Mouse (Mus musculus): ENCODE measurements around the gene Bptf. TPM values are rescaled to one million over a fixed set of nuclear protein-coding genes. Genes with fewer than 3 reads are reported as not detected.
"Not testable (repeated sequence)": the region's sequence is repeated elsewhere in the genome, so short reads cannot be mapped to it uniquely, and the experiment has no call there.

Bptf gene
- polyA plus RNA-seq, 1 experiment: 77.1 TPM

DNA sequence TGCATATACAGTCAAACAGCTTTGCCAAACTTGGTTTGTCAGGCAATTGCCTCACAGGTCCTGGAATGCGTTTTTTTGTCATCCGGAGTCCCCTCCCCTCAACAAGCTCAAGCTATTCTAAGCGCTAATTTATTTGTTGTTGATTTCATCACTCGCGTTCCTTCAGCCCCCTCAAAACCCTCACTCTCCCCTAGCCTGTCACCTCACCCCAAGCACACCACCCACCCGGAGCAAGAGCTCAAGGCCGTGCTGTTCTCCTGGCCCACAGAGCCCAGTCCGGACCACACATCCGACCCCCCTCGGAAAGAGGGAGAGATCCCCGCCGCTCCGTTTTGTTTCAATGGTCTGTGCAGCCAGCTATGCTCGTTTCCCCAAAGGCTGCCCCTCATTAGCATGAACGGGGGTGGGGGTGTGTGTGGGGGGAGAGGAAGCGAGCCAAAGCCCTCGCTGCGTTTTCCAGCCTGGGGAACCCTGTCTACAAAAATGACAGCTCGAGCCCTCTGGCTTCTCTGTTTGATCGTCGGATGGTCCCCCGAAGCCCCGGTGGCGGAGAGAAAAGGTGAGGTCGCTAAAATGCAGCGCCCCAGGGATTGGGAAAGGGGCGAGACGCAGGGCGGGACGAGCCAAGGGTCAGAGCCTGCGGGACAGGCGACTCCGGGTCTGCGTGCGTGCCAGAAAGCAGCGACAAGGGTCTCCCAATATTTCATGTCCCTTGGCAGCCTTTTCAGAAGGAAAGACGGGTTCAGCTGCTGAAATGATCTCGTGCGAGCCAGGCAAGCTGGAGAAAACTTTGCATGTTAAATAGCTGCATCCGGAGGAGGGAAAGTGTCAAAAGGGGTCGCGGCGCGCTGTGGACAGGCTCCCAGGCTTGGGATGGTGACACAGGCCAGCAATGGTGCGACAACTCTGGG is 106.3 kb downstream of the Bptf start, which contains the start of gene 1810010H24Rik:
1810010H24Rik (plus strand) TSS at position 271 of the 911 bp plus-strand sequence.
- DNase-seq (ENCODE audit: low read depth): peak; percentile 76
- TF ChIP-seq CTCF (IDR thresholded peaks at IDR 0.05; ENCODE audit: borderline replicate concordance, extremely low read depth, insufficient read depth, insufficient read length) (no peak), POLR2A (IDR thresholded peaks at IDR 0.05; ENCODE audit: borderline replicate concordance, extremely low read depth, insufficient read depth, insufficient read length, poor library complexity, severe bottlenecking) (no peak)

DNA sequence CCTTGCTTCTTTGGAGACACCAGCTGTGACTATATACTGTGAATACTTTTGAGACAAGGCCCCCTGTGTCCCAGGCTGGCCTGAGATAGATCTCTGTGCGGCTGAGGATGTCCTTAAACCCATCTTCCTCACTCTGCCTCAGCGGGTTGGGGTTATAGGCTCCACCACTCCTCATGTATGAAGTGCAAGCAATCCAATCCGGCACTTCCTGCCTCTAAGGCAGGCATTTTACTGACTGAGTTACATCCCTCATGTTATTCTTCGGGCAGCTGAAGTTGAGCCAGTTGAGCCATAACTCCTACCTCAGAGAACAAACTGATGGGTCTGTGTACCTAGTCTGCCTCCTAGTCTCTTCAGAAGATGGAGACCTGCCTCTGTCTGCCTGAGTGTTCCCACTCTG is 107.5 kb downstream of the Bptf start:
- DNase-seq (ENCODE audit: low read depth): no peak
- TF ChIP-seq CTCF (IDR thresholded peaks at IDR 0.05; ENCODE audit: borderline replicate concordance, extremely low read depth, insufficient read depth, insufficient read length) (no peak), POLR2A (IDR thresholded peaks at IDR 0.05; ENCODE audit: borderline replicate concordance, extremely low read depth, insufficient read depth, insufficient read length, poor library complexity, severe bottlenecking) (no peak)

DNA sequence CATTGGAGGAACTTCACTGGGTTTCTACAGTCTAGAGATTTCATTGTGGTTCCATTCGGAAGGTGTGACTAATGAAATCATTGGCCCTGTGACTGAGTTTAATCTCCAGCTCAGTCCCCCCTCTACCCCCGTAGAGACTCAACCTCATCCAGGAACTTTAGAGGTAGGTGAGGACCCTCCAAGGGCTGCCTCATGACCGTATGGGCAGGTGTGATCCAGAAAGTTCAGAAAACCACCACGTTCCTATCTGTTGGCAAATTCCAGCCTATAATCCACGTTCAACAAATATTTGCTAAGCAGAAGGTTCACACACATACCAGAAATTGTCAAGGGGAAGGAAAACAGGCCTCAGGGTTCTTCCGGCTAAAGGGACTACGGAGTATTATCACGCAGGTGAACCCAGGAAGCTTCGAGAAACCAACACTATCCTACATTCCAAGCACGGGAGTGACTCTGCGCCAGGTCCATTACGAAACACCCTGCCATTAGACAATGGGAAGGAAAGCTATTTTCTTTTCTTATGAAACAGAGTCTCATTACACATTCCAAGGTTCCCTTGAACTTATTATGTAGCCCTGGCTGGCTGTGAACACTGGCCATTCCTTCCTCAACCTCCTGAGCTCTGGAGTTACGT is 109.8 kb downstream of the Bptf start:
- no peak for TF ChIP-seq CTCF (IDR thresholded peaks at IDR 0.05; ENCODE audit: borderline replicate concordance, extremely low read depth, insufficient read depth, insufficient read length)
- TF ChIP-seq POLR2A (IDR thresholded peaks at IDR 0.05; ENCODE audit: borderline replicate concordance, extremely low read depth, insufficient read depth, insufficient read length, poor library complexity, severe bottlenecking): no peak
- DNase-seq (ENCODE audit: low read depth): no peak

DNA sequence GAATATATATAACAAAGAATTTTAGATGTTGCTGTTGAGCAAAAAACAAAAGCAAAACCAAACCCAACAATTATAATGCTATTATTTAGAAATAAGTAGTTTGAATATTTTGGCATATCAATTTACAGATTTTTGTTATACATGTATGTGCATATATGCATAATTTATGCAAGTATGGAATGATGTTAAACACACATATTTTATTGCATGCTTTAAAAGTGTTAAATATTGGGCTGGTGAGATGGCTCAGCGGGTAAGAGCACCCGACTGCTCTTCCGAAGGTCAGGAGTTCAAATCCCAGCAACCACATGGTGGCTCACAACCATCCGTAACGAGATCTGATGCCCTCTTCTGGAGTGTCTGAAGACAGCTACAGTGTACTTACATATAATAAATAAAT is 112.2 kb downstream of the Bptf start:
- not testable (repeated sequence) for DNase-seq (ENCODE audit: low read depth)

DNA sequence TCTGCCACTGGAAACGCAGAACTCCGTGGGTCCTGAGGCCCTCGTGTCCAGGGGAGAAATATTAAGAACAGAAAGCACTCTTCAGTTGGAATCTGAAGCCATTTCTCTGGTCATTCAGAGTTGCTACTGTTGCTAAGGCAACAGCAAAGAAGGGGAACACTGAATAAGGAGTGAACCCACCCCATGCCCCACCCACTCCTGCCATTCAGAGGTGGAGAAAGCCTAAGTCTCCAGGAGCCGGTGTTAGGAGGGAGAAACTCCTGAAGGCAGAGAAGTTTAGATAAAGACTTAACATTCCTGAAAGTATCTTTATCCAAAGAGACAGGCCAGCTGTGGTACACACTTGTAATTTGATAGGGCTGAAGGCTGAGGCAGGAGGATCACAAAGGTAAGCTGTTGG is 112.6 kb downstream of the Bptf start:
- TF ChIP-seq CTCF (IDR thresholded peaks at IDR 0.05; ENCODE audit: borderline replicate concordance, extremely low read depth, insufficient read depth, insufficient read length): no peak
- TF ChIP-seq POLR2A (IDR thresholded peaks at IDR 0.05; ENCODE audit: borderline replicate concordance, extremely low read depth, insufficient read depth, insufficient read length, poor library complexity, severe bottlenecking): no peak
- no peak for DNase-seq (ENCODE audit: low read depth)

DNA sequence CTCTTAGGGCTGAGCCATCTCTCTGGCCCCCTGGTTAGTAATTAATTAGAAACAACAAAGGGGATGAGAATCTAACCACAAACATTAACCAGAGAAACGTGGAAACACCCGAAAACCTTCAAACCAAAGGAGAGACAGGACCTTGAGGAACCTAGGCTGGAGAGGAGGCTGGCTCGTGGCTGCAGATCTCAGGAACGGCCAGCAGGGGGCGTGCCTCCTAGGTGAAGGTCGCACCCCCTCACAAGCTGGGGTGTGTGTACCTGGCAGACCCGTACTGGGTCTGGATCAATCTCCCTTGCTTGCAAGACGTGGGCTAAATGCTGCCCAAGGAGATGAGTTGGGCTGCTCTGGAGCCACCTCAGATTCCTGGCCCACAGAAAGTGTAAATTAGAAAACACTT is 113.3 kb downstream of the Bptf start:
- TF ChIP-seq CTCF (IDR thresholded peaks at IDR 0.05; ENCODE audit: borderline replicate concordance, extremely low read depth, insufficient read depth, insufficient read length) (peak; percentile 44; the same call in 1 of the 2 replicates), POLR2A (IDR thresholded peaks at IDR 0.05; ENCODE audit: borderline replicate concordance, extremely low read depth, insufficient read depth, insufficient read length, poor library complexity, severe bottlenecking) (no peak)
- no peak for DNase-seq (ENCODE audit: low read depth)

DNA sequence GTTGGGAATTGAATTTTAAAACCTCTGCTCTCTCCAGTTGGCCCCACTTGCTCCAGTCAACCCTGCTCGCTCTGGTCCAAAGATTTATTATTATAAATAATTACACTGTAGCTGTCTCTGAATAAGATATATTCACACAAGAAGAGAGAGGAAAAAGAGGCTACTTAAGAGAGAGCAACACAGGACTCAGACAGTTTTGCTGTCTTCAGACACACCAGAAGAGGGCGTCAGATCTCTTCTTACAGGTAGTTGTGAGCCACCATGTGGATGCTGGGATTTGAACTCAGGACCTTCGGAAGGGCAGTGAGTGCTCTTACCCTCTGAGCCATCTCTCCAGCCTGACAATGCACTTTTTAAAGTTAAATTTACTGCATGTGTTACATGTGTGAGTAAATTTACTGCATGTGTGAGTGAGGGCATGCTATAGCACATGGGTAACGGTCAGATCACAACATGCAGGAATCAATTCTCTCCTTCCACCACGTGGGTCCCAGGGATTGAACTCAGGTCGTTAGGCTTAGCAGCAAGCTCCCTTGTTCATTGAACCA is 114.5 kb downstream of the Bptf start:
- TF ChIP-seq POLR2A (IDR thresholded peaks at IDR 0.05; ENCODE audit: borderline replicate concordance, extremely low read depth, insufficient read depth, insufficient read length, poor library complexity, severe bottlenecking) (no peak), CTCF (IDR thresholded peaks at IDR 0.05; ENCODE audit: borderline replicate concordance, extremely low read depth, insufficient read depth, insufficient read length) (no peak)

DNA sequence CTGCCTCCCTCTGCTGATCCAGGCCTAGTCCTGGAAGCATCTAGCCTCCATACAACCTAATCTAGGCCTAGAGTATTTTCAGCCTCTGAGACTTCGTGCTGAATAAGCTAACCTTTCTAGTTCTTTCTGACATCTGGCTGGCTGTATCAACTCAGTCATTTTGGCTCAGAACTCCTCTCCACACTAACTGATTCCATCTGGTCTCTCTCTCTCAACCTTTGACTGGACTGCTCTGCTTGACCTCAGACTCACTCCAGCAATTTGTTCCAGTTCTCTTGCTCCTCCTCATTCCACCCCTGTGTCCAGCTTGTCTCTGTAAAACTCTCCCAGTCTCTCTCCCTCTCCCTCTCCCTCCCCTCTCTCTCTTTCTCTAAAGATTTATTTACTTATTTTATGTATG is 115.0 kb downstream of the Bptf start:
- TF ChIP-seq POLR2A (IDR thresholded peaks at IDR 0.05; ENCODE audit: borderline replicate concordance, extremely low read depth, insufficient read depth, insufficient read length, poor library complexity, severe bottlenecking) (no peak), CTCF (IDR thresholded peaks at IDR 0.05; ENCODE audit: borderline replicate concordance, extremely low read depth, insufficient read depth, insufficient read length) (no peak)
- DNase-seq (ENCODE audit: low read depth): no peak

More for the DNA sequence above, 114.5 kb downstream of the Bptf start:
- no peak for DNase-seq (ENCODE audit: low read depth)

DNA sequence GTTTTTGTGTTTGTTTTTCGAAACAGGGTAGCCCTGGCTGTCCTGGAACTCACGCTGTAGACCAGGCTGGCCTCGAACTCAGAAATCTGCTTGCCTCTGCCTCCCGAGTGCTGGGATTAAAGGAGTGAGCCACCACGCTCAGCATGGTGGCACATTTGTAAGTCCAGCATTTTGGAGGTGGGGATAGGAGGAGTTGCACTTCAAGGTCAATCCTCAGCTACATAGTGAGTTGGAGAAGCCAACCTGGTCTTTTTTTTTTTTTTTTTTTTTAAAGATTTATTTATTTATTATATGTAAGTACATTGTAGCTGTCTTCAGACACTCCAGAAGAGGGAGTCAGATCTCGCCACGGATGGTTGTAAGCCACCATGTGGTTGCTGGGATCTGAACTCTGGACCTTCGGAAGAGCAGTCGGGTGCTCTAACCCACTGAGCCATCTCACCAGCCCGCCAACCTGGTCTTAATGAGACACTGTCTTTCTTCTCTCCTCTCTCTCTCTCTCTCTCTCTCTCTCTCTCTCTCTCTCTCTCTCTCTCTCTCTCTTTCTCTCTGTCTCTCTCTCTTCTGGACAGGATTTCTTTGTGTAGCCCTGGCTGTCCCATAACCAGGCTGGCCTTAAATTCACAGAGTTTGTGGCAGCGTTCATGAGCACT is 116.3 kb downstream of the Bptf start:
- not testable (repeated sequence) for DNase-seq (ENCODE audit: low read depth)

DNA sequence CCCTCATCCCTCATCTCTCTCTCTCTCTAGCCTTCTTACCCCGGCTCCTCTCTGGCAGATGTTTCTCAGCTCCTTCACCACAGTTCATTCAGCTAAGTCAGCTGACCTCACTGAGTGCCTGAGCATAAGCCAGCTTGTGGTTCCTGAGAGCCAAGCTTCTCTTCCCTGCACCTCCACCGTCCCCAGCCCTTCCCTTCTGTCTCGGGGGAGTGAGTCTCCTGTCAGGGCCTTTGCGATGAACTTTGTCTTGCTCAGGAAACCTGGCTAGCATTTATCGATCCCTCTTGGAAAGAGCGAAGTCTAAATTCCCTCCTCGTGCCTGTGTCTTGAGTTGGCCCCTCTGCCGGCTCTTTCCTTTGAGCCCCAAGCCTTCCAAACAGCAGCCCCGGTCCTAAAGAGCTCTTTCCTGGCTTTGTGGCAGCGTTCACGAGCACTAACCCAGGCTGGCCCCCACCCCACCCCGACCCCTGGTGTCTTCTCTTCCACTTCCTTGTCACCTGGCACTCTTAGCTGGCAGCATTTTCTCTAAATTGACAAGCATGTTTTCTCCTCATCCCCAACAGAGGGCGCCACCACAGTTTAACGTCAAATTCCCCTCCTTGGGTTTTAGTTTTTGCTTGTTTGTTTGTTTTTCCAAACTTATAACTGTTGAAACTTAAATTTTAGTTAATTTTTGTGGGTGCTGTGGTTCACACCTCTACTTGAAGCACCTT is 117.2 kb downstream of the Bptf start:
- no peak for TF ChIP-seq POLR2A (IDR thresholded peaks at IDR 0.05; ENCODE audit: borderline replicate concordance, extremely low read depth, insufficient read depth, insufficient read length, poor library complexity, severe bottlenecking)
- TF ChIP-seq CTCF (IDR thresholded peaks at IDR 0.05; ENCODE audit: borderline replicate concordance, extremely low read depth, insufficient read depth, insufficient read length): peak; percentile 32; the same call in 1 of the 2 replicates
- peak; percentile 29 for DNase-seq (ENCODE audit: low read depth)

DNA sequence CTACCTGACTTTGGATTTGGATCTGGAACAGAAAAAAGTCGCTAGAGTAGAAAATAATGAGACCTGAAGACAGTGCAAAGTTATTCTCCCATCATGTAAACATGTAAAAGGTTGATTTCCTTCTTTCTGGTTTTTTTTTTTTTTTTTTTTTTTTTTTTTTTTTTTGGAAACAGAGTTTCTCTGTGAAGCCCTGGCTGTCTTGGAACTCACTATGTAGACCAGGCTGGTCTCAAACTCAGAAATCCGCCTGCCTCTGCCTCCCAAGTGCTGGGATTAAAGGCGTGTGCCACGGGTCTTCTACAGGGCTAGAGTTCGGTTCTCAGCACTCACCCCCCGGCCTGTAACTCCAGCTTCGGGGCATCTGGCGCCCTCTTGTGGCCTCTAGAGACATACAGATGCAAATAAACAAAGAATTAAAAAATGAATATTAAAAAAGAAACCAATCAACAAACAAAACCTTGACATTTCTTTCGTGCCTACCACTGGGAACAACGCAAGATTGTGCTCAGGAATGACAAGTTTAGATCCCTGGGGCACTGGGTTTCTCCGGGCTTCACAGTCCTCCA is 117.8 kb downstream of the Bptf start:
- TF ChIP-seq CTCF (IDR thresholded peaks at IDR 0.05; ENCODE audit: borderline replicate concordance, extremely low read depth, insufficient read depth, insufficient read length) (no peak), POLR2A (IDR thresholded peaks at IDR 0.05; ENCODE audit: borderline replicate concordance, extremely low read depth, insufficient read depth, insufficient read length, poor library complexity, severe bottlenecking) (no peak)
- no peak for DNase-seq (ENCODE audit: low read depth)

Data from brain, embryonic 14.5 days (tissue).